Mouse (Mus musculus) left cerebral cortex, adult 18-20 months (tissue): ENCODE measurements around the gene Sh3tc1. TPM values are rescaled to one million over a fixed set of nuclear protein-coding genes. Genes with fewer than 3 reads are reported as not detected.

Source experiments
- DNase-seq, 2 experiments: peaks; one replicate each; pipeline ENCODE4 v3.0.0; 2021 to 2022; ENCODE audit warnings: low spot score in 2 of 2, mixed read lengths in 1 of 2
- total RNA-seq, 2 experiments: library from RNA; stranded (reverse); gene quantifications; 2 replicates each; pipeline ENCODE4 v1.2.3; 2021

Sh3tc1 gene
- total RNA-seq, 2 experiments from 2014 or later = 2.4 to 2.6 TPM

DNA sequence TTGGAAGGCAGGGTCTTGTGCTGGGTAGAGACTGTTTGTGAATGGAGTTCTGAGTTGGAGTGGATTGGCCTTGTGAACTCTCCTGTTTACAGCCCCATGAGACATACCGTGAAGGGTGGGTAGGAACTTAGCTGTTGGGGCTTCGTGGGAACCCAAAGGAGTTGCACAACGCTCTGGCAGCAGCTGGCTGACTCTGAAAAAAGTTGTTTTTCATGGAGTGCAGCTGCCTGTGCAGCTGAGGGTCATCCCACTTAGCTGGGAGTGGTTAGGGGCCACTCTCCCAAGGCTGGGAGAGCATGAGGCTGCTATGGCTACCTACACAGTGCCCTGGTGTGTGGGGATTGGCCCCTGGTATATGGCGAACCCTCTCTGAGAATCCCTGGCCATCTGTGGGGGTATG is 92.2 kb downstream of the Sh3tc1 start:
- DNase-seq = no peak

Other genes starting within 250 kb of the Sh3tc1 start
- under 1 TPM; 0.14 to 0.93 TPM for gene Cpz, start 214.3 kb downstream of the Sh3tc1 start, total RNA-seq
- gene Trmt44, start 164.9 kb downstream of the Sh3tc1 start, total RNA-seq = 1 to 10 TPM; 9.0 to 9.7 TPM
- gene Acox3, start 156.9 kb downstream of the Sh3tc1 start, total RNA-seq = 10 to 100 TPM; 30.1 to 33.1 TPM
- 1 to 10 TPM; 5.0 to 7.4 TPM for gene Htra3, start 60.2 kb downstream of the Sh3tc1 start, total RNA-seq
- 100 to 1,000 TPM; 168 to 215 TPM for gene Ablim2, start 17.9 kb upstream of the Sh3tc1 start, total RNA-seq
- 10 to 100 TPM; 28.3 to 29.1 TPM for gene Afap1, start 153.3 kb upstream of the Sh3tc1 start, total RNA-seq